Mouse (Mus musculus): ENCODE measurements around the gene Agr3.

GRCm38 (mm10) chr12:35915813-35916212 lies 9.6 kb upstream of the Agr3 start:
- TF ChIP-seq POLR2A (IDR thresholded peaks at IDR 0.05; ENCODE audit: insufficient read depth, low read length), result no peak
- TF ChIP-seq CTCF (IDR thresholded peaks at IDR 0.05; ENCODE audit: low read depth, low read length), result no peak
- TF ChIP-seq EP300 (IDR thresholded peaks at IDR 0.05; ENCODE audit: insufficient read depth, low read depth, low read length), result no peak

Measured in ES-Bruce4 (cell line).